Mouse (Mus musculus): Measurements from ENCODE around the gene Srebf2. TPM values are rescaled to one million over a fixed set of nuclear protein-coding genes. Genes with fewer than 3 reads are reported as not detected.

Gene Srebf2
- polyA plus RNA-seq, 1 experiment from 2014 or later = 96.9 TPM

DNA sequence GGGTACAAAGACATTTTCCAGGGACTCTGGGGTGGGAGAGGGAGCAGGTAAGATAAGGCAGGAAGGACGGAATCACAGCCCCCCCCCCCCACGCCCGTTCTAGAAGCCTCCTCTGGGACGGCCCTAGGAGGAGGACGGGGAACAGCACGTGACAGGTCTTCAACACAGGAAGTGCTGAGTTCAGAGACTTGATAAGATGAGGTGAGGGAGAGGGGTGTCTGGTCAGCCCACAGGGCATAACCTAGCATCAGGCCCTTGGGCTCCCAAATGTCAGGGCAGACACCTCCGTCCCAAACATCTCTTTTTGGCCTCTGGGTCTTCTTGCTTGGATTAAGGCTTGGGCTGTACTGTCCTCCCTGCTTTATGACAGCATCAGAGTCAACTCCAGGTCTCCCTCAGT, 76.3 kb downstream of the Srebf2 start:
- no peak overlapping the region for H3K9ac ChIP-seq
- H3K27ac ChIP-seq = no peak overlapping the region
- H3K36me3 ChIP-seq = no peaks in the 10 kb centered on the region
- 17% methylated on average over 7 of the region's 7 CpGs for WGBS (ENCODE audit: insufficient replicate concordance)
- no peak for ATAC-seq
- H3K4me2 ChIP-seq = peak overlapping the region; percentile 71
- H3K9me3 ChIP-seq (replicated peaks) = no peaks in the 10 kb centered on the region
- H3K27me3 ChIP-seq (replicated peaks) = peaks cover 82% of the 10 kb centered on the region
- H3K4me1 ChIP-seq = peaks cover 44% of the 10 kb centered on the region
- H3K4me3 ChIP-seq = peak overlapping the region; percentile 55

- peaks cover 47% of the 10 kb centered on the region for H3K4me1 ChIP-seq
- H3K4me3 ChIP-seq = peak within 1 kb of the TSS; percentile 55
- H3K27ac ChIP-seq = no peak within 1 kb of the TSS
- 3% methylated on average over 44 of the region's 44 CpGs for WGBS (ENCODE audit: insufficient replicate concordance)
- H3K36me3 ChIP-seq = no peaks in the 10 kb centered on the region
- peak; percentile 76 for ATAC-seq
- H3K9ac ChIP-seq = peak within 1 kb of the TSS; percentile 45; the same call in 1 of the 2 replicates
- peak within 1 kb of the TSS; percentile 71 for H3K4me2 ChIP-seq
- no peaks in the 10 kb centered on the region for H3K9me3 ChIP-seq (replicated peaks)
- peaks cover 76% of the 10 kb centered on the region for H3K27me3 ChIP-seq (replicated peaks)
These were observed 76.9 kb downstream of the Srebf2 start, which contains the start of gene Tnfrsf13c for GRCm38 (mm10) chr15:82223657-82224601. Gene Tnfrsf13c (minus strand): TSS chr15:82224369.

GRCm38 (mm10) chr15:82224602-82225215, 77.7 kb downstream of the Srebf2 start:
- Histone ChIP-seq H3K36me3 (no peaks in the 10 kb centered on the region), H3K9me3 (replicated peaks) (no peaks in the 10 kb centered on the region), H3K4me2 (peak overlapping the region; percentile 71), H3K27ac (no peak overlapping the region), H3K4me1 (peaks cover 55% of the 10 kb centered on the region), H3K4me3 (peak overlapping the region; percentile 55), H3K27me3 (replicated peaks) (peaks cover 68% of the 10 kb centered on the region), H3K9ac (peak overlapping the region; percentile 45; the same call in 1 of the 2 replicates)
- 27% methylated on average over 7 of the region's 7 CpGs for WGBS (ENCODE audit: insufficient replicate concordance)
- ATAC-seq = peak; percentile 68

DNA sequence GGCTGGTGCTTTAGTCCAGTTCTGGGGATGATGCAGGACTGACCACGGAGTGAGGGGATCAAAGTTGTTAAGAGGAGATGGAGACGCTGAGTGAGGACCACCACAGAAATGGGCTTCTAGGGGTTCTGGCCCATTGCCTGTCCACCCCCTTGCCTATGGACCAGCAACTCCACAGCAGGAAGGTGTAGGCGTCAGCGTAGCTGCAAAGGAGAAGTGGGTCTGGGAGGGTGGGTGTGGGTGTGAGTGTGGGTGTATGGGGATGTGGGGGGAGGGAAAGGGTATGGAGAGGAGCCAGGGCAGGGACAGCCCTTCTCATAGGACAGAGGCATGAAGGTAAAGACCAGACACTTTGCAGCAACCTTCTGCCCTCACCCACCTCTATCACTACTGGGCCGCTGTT, 78.8 kb downstream of the Srebf2 start:
- WGBS (ENCODE audit: insufficient replicate concordance) = 58% methylated on average over 5 of the region's 5 CpGs
- peaks cover 65% of the 10 kb centered on the region for H3K4me1 ChIP-seq

GRCm38 (mm10) chr15:82229542-82230045, 82.6 kb downstream of the Srebf2 start:
- 37% methylated on average over 11 of the region's 11 CpGs for WGBS (ENCODE audit: insufficient replicate concordance)
- H3K4me3 ChIP-seq = 0 out of 2 replicates have a peak overlapping the region, but pooled peaks have one; percentile 12
- peaks cover 13% of the 10 kb centered on the region; the same call in 1 of the 2 replicates for H3K36me3 ChIP-seq
- peak overlapping the region; percentile 90 for H3K27ac ChIP-seq
- peak overlapping the region; percentile 63 for H3K4me2 ChIP-seq
- H3K27me3 ChIP-seq (replicated peaks) = peaks cover 22% of the 10 kb centered on the region
- H3K4me1 ChIP-seq = peaks cover 57% of the 10 kb centered on the region
- H3K9ac ChIP-seq = peak overlapping the region; percentile 63
- peak; percentile 98 for ATAC-seq
- no peaks in the 10 kb centered on the region for H3K9me3 ChIP-seq (replicated peaks)

More for the DNA sequence above, 78.8 kb downstream of the Srebf2 start:
- Histone ChIP-seq H3K9ac (no peak overlapping the region), H3K27ac (no peak overlapping the region), H3K9me3 (replicated peaks) (no peaks in the 10 kb centered on the region), H3K4me2 (no peak overlapping the region), H3K27me3 (replicated peaks) (peaks cover 60% of the 10 kb centered on the region), H3K36me3 (no peaks in the 10 kb centered on the region), H3K4me3 (no peak overlapping the region)
- ATAC-seq = no peak

GRCm38 (mm10) chr15:82230098-82230611, 83.2 kb downstream of the Srebf2 start:
- ATAC-seq = peak; percentile 64
- Histone ChIP-seq H3K4me1 (peaks cover 54% of the 10 kb centered on the region), H3K27me3 (replicated peaks) (peaks cover 17% of the 10 kb centered on the region), H3K36me3 (peaks cover 13% of the 10 kb centered on the region; the same call in 1 of the 2 replicates), H3K4me3 (0 out of 2 replicates have a peak overlapping the region, but pooled peaks have one; percentile 12), H3K9me3 (replicated peaks) (no peaks in the 10 kb centered on the region), H3K9ac (peak overlapping the region; percentile 62), H3K27ac (peak overlapping the region; percentile 90), H3K4me2 (peak overlapping the region; percentile 63)
- WGBS (ENCODE audit: insufficient replicate concordance) = 58% methylated on average over 6 of the region's 6 CpGs

DNA sequence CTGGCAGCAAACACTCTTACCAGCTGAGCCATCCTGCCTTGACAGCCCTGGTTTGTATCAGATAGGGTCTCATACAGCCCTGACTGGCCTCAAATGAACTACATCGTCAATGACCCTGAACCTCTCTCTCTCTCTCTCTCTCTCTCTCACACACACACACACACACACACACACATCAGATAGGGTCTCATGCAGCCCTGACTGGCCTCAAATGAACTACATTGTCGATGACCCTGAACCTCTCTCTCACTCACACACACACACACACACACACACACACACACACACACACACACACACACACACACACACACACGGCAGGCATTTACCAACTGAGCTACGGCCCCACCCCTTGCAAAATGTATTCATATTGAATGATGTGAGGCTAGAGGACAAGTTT, 84.1 kb downstream of the Srebf2 start:
- H3K4me2 ChIP-seq = no peak overlapping the region
- H3K9ac ChIP-seq = no peak overlapping the region
- 66% methylated on average over 4 of the region's 4 CpGs for WGBS (ENCODE audit: insufficient replicate concordance)
- H3K4me1 ChIP-seq = peaks cover 54% of the 10 kb centered on the region
- peaks cover 13% of the 10 kb centered on the region; the same call in 1 of the 2 replicates for H3K36me3 ChIP-seq
- H3K27ac ChIP-seq = peak overlapping the region; percentile 90
- peaks cover 7% of the 10 kb centered on the region for H3K27me3 ChIP-seq (replicated peaks)
- H3K9me3 ChIP-seq (replicated peaks) = no peaks in the 10 kb centered on the region
- ATAC-seq = no peak
- H3K4me3 ChIP-seq = no peak overlapping the region

GRCm38 (mm10) chr15:82231591-82232378, 84.8 kb downstream of the Srebf2 start:
- no peak overlapping the region for H3K4me2 ChIP-seq
- H3K9ac ChIP-seq = no peak overlapping the region
- peaks cover 1% of the 10 kb centered on the region; the same call in 1 of the 2 replicates for H3K27me3 ChIP-seq (replicated peaks)
- ATAC-seq = no peak
- peak overlapping the region; percentile 90 for H3K27ac ChIP-seq
- H3K9me3 ChIP-seq (replicated peaks) = no peaks in the 10 kb centered on the region
- H3K4me3 ChIP-seq = no peak overlapping the region
- 71% methylated on average over 11 of the region's 11 CpGs for WGBS (ENCODE audit: insufficient replicate concordance)
- H3K36me3 ChIP-seq = peaks cover 13% of the 10 kb centered on the region; the same call in 1 of the 2 replicates
- peaks cover 54% of the 10 kb centered on the region for H3K4me1 ChIP-seq

DNA sequence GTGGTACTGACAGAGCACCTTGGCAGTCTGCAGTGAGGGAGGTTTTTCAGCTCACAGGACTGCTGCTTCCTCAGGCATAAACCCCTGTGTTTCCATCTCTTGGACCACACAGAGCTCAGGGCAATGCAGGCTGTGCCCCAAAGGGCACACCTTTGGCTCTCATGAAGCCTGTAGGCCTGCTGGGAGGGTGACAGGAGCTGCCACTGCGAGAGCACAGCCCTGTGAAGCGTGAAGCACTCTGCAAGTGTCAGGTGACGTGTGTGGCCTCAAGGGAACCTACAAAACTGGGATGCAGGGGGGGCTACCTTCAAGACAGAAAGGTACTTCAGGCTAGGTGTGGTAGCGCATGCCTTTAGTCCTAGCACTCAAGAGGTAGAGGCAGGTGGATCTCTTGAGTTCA, 85.7 kb downstream of the Srebf2 start:
- WGBS (ENCODE audit: insufficient replicate concordance) = 82% methylated on average over 4 of the region's 4 CpGs
- peaks cover 18% of the 10 kb centered on the region for H3K36me3 ChIP-seq
- H3K9me3 ChIP-seq (replicated peaks) = no peaks in the 10 kb centered on the region
- no peak overlapping the region; the same call in 1 of the 2 replicates for H3K27ac ChIP-seq
- ATAC-seq = no peak
- no peaks in the 10 kb centered on the region for H3K27me3 ChIP-seq (replicated peaks)
- no peak overlapping the region for H3K4me3 ChIP-seq
- peaks cover 50% of the 10 kb centered on the region for H3K4me1 ChIP-seq
- H3K4me2 ChIP-seq = no peak overlapping the region
- no peak overlapping the region for H3K9ac ChIP-seq

DNA sequence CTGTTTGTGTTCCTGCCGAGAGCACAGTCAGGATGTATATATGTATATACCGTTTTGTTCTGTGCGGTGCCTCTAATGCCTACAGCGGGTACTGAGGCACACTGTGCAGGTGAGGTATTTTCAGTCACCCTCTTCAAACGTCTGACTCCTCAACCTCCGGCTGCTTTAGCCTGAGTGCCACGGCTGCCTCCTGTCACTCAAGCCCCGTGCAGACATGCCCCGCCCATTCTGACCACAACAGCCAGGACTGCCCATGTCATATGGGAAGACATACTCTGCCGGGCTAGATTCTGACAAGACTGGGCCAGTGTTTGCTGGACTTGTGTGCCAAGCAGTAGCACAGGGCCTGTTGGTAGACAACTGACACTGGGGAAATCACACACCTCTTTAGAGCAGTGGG, 88.7 kb downstream of the Srebf2 start:
- Histone ChIP-seq H3K27me3 (replicated peaks) (no peaks in the 10 kb centered on the region), H3K9ac (no peak overlapping the region), H3K36me3 (peaks cover 37% of the 10 kb centered on the region), H3K9me3 (replicated peaks) (no peaks in the 10 kb centered on the region), H3K4me3 (no peak overlapping the region), H3K27ac (peak overlapping the region; percentile 30; the same call in 1 of the 2 replicates), H3K4me1 (peaks cover 26% of the 10 kb centered on the region), H3K4me2 (no peak overlapping the region)
- 45% methylated on average over 10 of the region's 10 CpGs for WGBS (ENCODE audit: insufficient replicate concordance)
- ATAC-seq = peak; percentile 33; the same call in 1 of the 2 replicates

GRCm38 (mm10) chr15:82236565-82236964, 89.6 kb downstream of the Srebf2 start:
- no peak overlapping the region for H3K4me3 ChIP-seq
- H3K9ac ChIP-seq = no peak overlapping the region
- H3K9me3 ChIP-seq (replicated peaks) = no peaks in the 10 kb centered on the region
- H3K4me2 ChIP-seq = no peak overlapping the region
- no peaks in the 10 kb centered on the region for H3K27me3 ChIP-seq (replicated peaks)
- H3K27ac ChIP-seq = no peak overlapping the region
- H3K36me3 ChIP-seq = peaks cover 41% of the 10 kb centered on the region
- peak; percentile 72 for ATAC-seq
- 21% methylated on average over 5 of the region's 5 CpGs for WGBS (ENCODE audit: insufficient replicate concordance)
- peaks cover 17% of the 10 kb centered on the region for H3K4me1 ChIP-seq
